Mouse (Mus musculus) cortical plate, adult 2 months (tissue): ENCODE data around the gene Gpc1.

Experiments
- CTCF ChIP-seq: fragments of 200-500 bp; IDR thresholded peaks from 2 replicates; pipeline ENCODE4 v1.5.1; 2011; ENCODE audit warnings: mild to moderate bottlenecking, control low read depth, low read length; ENCODE audit not compliant: insufficient read depth; ENCODE audit errors: extremely low read depth
- POLR2A ChIP-seq: fragments of 200-500 bp; IDR thresholded peaks from 2 replicates; pipeline ENCODE4 v1.6.1; 2011; ENCODE audit warnings: mild to moderate bottlenecking, low read length, control low read depth; ENCODE audit not compliant: insufficient read depth; ENCODE audit errors: extremely low read depth

DNA sequence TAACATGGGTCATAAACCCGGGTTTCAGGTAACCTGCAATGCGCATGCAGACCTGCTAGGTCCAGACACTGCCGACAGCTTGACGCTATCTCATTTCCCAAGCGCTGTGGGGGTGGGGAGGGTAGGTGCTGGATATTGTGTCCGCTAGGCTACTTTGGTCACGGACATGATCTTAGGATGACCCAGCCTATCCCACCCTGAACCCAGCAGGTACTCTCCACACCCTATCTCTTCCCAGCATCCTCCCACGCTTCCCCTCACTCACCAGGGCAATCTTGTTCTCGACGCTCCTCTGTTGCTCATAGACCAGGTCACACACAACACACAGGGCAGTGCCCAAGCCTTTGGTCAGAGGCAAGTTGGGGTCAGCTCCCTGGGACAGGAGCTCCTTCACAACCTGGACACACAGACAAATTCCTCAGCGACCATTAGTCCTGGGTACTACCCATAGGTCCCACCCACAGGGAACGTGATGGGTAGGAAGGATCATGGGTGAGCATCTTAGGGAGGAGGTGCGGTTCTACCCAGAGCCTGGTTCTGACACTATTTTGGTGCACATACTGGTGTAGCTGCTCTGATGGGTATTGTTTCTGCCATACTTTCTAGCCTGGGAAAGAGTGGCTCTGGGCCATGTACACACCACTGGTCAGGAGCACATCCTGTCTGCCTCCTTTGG is 46.8 kb downstream of the Gpc1 start:
- TF ChIP-seq CTCF (no peak), POLR2A (no peak)
